In genomic region chr3:154118992-154119603, GRCm38 (mm10) we compare ENCODE assay signal across 14 mouse cellular contexts.
DNase-seq lines count a peak whose midpoint lies in the region; ATAC-seq and TF ChIP-seq lines count a peak whose summit lies in the region.
"Had no signal": no experiment of that assay in that cellular context is flagged by ENCODE, and none has a peak within 500 bp of the region (broad histone marks: within the 10 kb centered on the region; RNA-seq: fewer than 3 reads in every experiment).

No protein-coding gene starts in this region.

- H3K9ac ChIP-seq in embryonic facial prominence, embryonic 15.5 days, result no peak overlapping the region
- H3K9ac ChIP-seq: heart, embryonic 13.5 days; hindbrain, embryonic 15.5 days had no signal

- H3K27ac ChIP-seq in layer of hippocampus, adult 2 months, result peak overlapping the region; percentile 51
- peak overlapping the region; percentile 51 for H3K27ac ChIP-seq in embryonic facial prominence, embryonic 15.5 days (replicated peaks)
- H3K27ac ChIP-seq: heart, embryonic 13.5 days; hindbrain, embryonic 15.5 days; macrophage had no signal

- ATAC-seq in embryonic facial prominence, embryonic 15.5 days (ENCODE audit: insufficient number of reproducible peaks, low FRiP score, low TSS enrichment, low read depth), result no peak
- ATAC-seq in megakaryocyte progenitor cell, adult 5-6 weeks (replicated peaks; ENCODE audit: poor library complexity), result no peak

- no peak overlapping the region for H3K4me2 ChIP-seq in embryonic facial prominence, embryonic 15.5 days (replicated peaks)
- H3K4me2 ChIP-seq: heart, embryonic 13.5 days; hindbrain, embryonic 15.5 days had no signal

- H3K9me3 ChIP-seq in embryonic facial prominence, embryonic 15.5 days (replicated peaks), result no peaks in the 10 kb centered on the region
- H3K9me3 ChIP-seq: heart, embryonic 13.5 days; hindbrain, embryonic 15.5 days had no signal

- H3K27me3 ChIP-seq in embryonic facial prominence, embryonic 15.5 days, result no peaks in the 10 kb centered on the region
- H3K27me3 ChIP-seq: heart, embryonic 13.5 days; hindbrain, embryonic 15.5 days had no signal

- no peak for TF ChIP-seq CTCF in layer of hippocampus, adult 2 months (conservative IDR thresholded peaks at IDR 0.05)

- no peaks in the 10 kb centered on the region for H3K36me3 ChIP-seq in embryonic facial prominence, embryonic 15.5 days
- H3K36me3 ChIP-seq: heart, embryonic 13.5 days; hindbrain, embryonic 15.5 days had no signal

- DNase-seq in cerebellum, adult 11 months, result peak; percentile 12
- no peak for DNase-seq in cerebellum, postnatal 36 days
- DNase-seq in layer of hippocampus, adult 2 months (ENCODE audit: low spot score in 2 of 2), result peak in 1 of 2 experiments; percentile 28
- no peak for DNase-seq in layer of hippocampus, postnatal 10 days (ENCODE audit: low spot score in 2 of 2)
- DNase-seq in brain, adult 2 months (ENCODE audit: low read depth, low spot score), result peak; percentile 66
- DNase-seq in B cell, adult 2 months, result no peak
- DNase-seq: adrenal gland, postnatal 25 days; gastrocnemius, postnatal 25 days; kidney, adult 8-10 months had no signal

- peaks cover 15% of the 10 kb centered on the region for H3K4me1 ChIP-seq in embryonic facial prominence, embryonic 15.5 days

- H3K4me3 ChIP-seq in layer of hippocampus, adult 2 months, result no peak overlapping the region
- H3K4me3 ChIP-seq in embryonic facial prominence, embryonic 15.5 days (replicated peaks), result no peak overlapping the region
- H3K4me3 ChIP-seq: heart, embryonic 13.5 days; hindbrain, embryonic 15.5 days had no signal

- WGBS in embryonic facial prominence, embryonic 15.5 days, result 25% methylated on average over 6 of the region's 6 CpGs

Comparison
In these comparisons a context has a peak if more than half of its experiments do, and no peak if none do; other contexts are left out.
1. DNase-seq: peak in cerebellum, adult 11 months (single experiment) and brain, adult 2 months (single experiment); none in cerebellum, postnatal 36 days (0 of 2), layer of hippocampus, postnatal 10 days (0 of 2) and B cell, adult 2 months (0 of 2).